Mouse (Mus musculus): Measurements from ENCODE around the gene Sirpb1b.
A peak's percentile ranks its signal among the peaks of the same experiment; 100 is the strongest.
"Not testable (repeated sequence)": the region's sequence is repeated elsewhere in the genome, so short reads cannot be mapped to it uniquely, and the experiment has no call there.

The Sirpb1b gene

DNA sequence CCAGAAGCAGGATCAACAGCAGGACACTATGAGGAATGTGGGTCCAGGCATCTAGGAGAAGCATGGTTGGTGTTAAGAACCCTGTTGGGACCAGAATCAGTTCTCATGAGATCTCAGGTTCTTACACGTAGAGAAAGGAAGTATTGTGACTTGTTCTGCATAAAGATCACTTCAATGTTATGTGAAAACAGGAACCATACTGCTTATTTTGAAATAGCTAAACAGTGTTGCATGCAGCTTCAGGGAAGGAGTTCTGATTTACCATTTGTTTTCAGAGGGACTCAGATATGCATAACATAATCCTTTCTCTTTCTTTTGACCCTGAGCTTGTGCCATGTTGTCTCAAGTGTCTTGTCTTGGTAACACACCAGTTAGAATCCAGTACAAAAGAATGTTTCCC, at the start of gene Sirpb1b:
TSS of gene Sirpb1b (minus strand) at position 179 of the 400 bp plus-strand sequence.
- DNase-seq (ENCODE audit: low read depth), result not testable (repeated sequence)

- DNase-seq (ENCODE audit: low read depth), result not testable (repeated sequence)
These were observed 15.7 kb upstream of the Sirpb1b start for GRCm38 (mm10) chr3:15590377-15591117.

DNA sequence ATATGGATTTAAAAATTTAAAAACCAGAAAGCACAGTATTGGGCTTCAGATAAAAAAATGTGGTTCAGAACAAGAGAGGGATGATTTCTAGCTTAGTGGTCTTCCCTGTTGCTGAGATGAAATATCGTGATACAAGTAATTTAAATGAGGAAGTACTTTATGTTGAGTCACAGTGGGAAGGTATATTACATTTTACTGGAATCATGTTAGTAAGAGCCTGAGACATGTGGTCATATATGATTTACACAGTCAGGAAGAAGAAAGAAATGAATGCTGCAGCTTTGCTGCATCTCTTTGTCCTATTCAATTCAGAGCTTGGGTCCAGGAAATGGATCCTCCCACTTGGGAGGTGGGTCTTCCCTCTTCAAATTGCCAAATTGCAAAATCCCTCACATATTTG, 11.8 kb upstream of the Sirpb1b start:
- DNase-seq (ENCODE audit: low read depth), result not testable (repeated sequence)

DNA sequence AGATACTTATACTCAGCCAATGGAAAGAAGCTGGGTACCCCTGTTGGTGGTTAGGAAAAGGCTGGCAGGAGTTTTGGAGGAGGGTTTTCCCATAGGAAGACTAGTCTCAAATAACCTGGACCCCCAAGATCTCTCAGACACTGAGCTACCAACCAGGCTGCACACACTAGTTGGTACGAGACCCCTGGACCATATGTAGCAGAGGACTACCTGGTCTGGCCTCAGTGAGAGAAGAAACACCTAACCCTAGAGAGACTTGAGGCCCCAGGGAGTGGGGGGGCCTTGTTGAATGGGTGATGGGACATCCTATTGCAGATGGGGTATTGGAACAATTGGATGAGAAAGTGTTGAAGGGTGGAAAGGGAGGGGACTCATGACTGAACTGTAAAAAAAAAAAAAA, 8.6 kb upstream of the Sirpb1b start:
- DNase-seq (ENCODE audit: low read depth), result no peak

- DNase-seq (ENCODE audit: low read depth), result not testable (repeated sequence)
These were observed 8.1 kb upstream of the Sirpb1b start for GRCm38 (mm10) chr3:15582948-15583347.

GRCm38 (mm10) chr3:15576466-15576865, 1.6 kb upstream of the Sirpb1b start:
- DNase-seq (ENCODE audit: low read depth), result peak; percentile 0

DNA sequence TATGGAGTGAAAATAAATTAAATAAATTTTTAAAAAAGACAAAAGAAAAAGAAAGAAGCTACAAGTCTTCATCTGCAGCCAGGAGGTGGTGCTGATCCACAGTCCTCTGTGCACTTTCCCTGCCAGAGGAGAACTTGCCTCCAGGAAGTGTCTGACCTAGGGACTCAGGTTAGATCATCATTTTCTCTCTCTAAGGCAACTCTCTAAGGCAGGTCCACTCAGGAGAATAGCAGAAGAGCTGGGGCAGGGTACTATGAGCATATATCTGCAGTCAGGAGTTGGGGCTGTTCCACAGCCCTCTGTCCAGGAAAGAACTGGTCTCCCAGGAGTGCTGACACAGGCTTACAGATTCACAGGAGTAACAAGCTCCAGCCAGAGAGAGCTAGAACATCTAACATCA, 46.3 kb downstream of the Sirpb1b start:
- DNase-seq (ENCODE audit: low read depth), result no peak

DNA sequence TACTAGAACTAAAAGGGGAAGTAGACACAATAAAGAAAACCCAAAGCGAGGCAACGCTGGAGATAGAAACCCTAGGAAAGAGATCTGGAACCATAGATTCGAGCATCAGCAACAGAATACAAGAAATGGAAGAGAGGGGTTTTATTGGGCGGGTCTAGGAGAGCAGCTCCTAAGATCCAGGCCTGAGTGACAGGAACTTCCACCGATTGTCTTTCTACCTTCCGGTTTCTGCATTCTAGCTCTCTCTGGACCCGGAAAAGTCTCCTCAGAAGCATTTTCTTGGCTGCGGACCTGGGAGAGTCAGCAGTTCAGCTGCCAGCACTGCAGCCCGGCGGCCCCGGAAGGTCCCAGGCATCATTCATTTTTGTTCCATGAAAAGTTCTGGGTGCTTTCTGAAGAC, 61.3 kb downstream of the Sirpb1b start:
- DNase-seq (ENCODE audit: low read depth), result not testable (repeated sequence)

DNA sequence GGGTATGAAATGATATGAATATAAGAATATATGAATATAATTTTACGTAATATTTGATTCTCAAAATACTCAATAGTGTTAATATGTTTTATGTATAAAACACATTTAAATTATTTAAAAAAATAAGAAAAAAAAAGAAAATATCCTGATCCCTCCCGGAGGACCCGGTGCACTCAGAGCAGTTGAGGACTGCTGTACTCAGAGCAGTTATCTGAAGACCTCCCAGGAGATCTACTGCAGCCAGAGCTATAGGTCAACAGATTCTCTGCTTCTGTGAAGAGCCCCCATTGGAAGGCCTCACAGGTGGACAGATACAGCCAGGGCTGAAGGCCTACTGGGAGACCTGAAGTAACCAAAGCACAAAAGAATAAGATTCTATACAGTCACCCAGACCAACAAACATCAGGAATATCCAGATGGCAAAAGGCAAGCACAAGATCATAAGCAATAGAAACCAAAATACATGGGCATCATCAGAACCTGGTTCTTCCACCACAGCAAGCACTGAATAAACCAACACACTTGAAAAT, 67.0 kb downstream of the Sirpb1b start:
- not testable (repeated sequence) for DNase-seq (ENCODE audit: low read depth)

GRCm38 (mm10) chr3:15474831-15475230, 100.0 kb downstream of the Sirpb1b start:
- DNase-seq (ENCODE audit: low read depth), result not testable (repeated sequence)

DNA sequence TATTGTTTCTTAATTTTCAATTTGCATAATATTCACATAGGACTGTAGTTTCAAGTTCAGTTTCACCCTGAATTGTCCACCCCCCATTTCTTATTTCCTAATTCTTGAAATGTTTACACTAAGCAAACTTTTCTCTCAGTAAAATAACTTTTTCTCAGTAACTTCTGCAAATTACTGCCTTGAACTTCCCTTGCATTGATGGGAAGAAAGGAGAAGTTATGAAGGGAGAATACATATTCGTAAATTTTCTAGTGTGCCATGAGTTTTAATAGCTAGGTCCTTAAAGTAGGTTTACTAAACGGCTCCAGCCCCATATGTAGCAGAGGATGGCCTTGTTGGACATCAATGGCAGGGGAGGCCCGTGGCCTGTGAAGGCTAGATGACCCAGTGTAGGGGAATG, 104.7 kb downstream of the Sirpb1b start:
- DNase-seq (ENCODE audit: low read depth), result not testable (repeated sequence)

Data from induced T-regulatory cell, adult 2 months (primary cell).